Mouse (Mus musculus) splenic B cell, adult 2 months (primary cell): ENCODE measurements around the gene Gng5.

Experiments used
- DNase-seq: peaks from one replicate; pipeline ENCODE4 v3.0.0-alpha.2; 2011; ENCODE audit warnings: low read depth, low spot score
- H3K27me3 ChIP-seq: 2 replicates; pipeline ENCODE4 v1.6.1; 2012; ENCODE audit warnings: mild to moderate bottlenecking, low read length, moderate library complexity, mixed read lengths; ENCODE audit not compliant: control insufficient read depth, poor library complexity, insufficient read depth, severe bottlenecking
- H3K36me3 ChIP-seq: 2 replicates; pipeline ENCODE4 v1.6.1; 2012; ENCODE audit warnings: mild to moderate bottlenecking, low read length, moderate library complexity, mixed read lengths; ENCODE audit not compliant: control insufficient read depth, poor library complexity, insufficient read depth, severe bottlenecking

Gng5 gene

DNA sequence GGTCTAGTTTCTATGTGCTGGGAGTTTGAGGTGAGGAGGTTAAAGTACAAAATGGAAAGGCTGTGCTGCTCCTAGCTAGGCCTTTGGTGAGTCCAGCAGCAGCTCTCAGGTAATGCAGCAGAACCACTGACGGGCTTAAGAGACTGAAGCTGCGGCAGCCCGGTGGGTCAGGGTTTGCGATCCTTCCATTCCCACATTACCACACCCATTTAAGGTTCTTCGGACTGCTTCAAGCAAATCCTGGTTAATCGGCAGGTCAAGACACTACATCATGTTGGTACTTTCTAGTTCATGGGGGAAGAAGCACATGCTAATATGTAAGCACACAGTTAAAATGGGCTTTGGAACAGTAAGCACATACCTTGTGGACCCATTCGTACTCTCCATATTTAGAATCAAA, 7.1 kb downstream of the Gng5 start:
- Histone ChIP-seq H3K36me3 (peaks cover 17% of the 10 kb centered on the region), H3K27me3 (no peaks in the 10 kb centered on the region)
- DNase-seq = no peak

- peaks cover 9% of the 10 kb centered on the region; the same call in 1 of the 2 replicates for H3K36me3 ChIP-seq
- H3K27me3 ChIP-seq = no peaks in the 10 kb centered on the region
- DNase-seq = no peak
Measured at GRCm38 (mm10) chr3:146520226-146520797, 20.7 kb downstream of the Gng5 start.

- DNase-seq = peak; percentile 94
- Histone ChIP-seq H3K36me3 (peaks cover 9% of the 10 kb centered on the region; the same call in 1 of the 2 replicates), H3K27me3 (no peaks in the 10 kb centered on the region)
Measured at GRCm38 (mm10) chr3:146520798-146521651, 21.4 kb downstream of the Gng5 start, which contains the start of gene Rpf1. Rpf1 (minus strand) TSS chr3:146521429.

- Histone ChIP-seq H3K36me3 (peaks cover 8% of the 10 kb centered on the region; the same call in 1 of the 2 replicates), H3K27me3 (no peaks in the 10 kb centered on the region)
- DNase-seq = no peak
Measured at GRCm38 (mm10) chr3:146521652-146522020, 22.0 kb downstream of the Gng5 start.

DNA sequence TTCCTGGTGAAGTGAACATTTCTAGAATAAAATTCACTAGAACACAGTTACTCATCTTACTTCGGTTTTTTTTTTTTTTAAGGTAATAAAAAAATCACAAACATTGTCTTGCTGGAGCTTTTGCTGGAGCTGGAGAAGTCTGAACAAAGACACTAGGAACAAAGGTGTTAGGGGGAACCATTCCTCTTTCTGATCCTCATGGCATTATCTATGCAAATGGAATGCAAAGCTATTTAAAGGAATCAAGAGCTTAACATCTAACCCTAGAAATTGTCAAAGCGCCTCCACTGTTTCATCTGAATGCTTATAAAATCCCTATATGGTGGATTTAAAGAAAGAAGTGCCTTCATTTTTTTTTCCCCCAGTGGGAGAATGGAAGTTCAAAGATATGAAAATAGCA, 28.7 kb downstream of the Gng5 start:
- H3K27me3 ChIP-seq = no peaks in the 10 kb centered on the region
- no peaks in the 10 kb centered on the region for H3K36me3 ChIP-seq
- no peak for DNase-seq

GRCm38 (mm10) chr3:146534986-146535385, 35.4 kb downstream of the Gng5 start:
- Histone ChIP-seq H3K27me3 (no peaks in the 10 kb centered on the region), H3K36me3 (no peaks in the 10 kb centered on the region)
- no peak for DNase-seq

DNA sequence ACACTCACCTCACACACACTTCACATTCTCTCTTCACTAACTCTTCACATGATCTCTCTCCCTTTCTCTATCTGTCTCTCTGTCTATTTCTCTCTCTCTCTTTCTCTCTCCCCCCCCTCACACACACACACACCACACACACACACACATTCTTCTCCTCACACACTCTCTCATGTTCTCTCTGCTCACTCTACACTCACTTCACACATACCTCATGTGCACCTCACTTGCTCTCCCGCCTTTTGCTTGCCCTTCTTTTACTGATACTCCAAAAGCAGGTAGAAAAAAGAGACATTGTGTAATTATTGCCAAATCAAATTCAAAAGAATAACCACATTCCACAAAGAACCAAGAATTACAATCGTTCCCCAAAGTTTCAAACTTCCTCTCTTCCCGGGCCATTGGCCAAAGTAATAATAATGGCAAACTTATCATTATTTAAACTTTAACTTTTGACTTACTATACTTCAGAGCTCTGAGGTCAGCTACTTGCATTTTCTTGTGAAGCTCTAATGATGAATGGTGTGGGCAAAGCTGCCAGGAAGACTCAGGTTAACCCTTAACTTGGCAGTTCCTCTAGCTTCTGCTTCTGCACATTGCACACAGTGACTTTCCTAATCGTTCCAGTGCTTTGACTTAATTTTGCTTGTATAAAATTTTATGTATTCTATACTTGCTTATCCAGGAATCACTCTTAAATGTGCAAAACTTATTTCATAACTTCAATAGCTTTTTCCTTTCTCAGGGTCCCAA, 41.1 kb downstream of the Gng5 start:
- H3K36me3 ChIP-seq = no peaks in the 10 kb centered on the region
- no peak for DNase-seq
- H3K27me3 ChIP-seq = no peaks in the 10 kb centered on the region

DNA sequence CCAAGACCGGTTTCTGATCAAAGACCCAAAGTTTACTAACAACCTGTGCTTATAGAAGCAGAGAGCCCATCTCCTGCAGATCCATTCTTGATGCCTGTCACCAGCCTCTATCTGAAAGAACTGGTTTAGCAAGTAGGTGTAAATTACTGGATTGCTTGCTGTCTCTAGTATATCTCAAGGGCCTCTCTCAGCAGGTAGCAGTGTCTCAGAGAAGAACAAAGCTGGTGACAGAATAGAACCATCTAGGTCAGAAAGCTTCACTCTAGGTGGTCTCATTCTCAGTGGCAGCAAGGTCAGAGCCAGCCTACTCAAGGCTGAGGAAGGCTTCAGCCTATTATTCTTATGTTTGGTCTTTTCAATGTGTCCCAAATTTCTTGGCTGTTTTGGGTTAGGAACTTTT, 44.0 kb downstream of the Gng5 start:
- H3K36me3 ChIP-seq = no peaks in the 10 kb centered on the region
- DNase-seq = no peak
- H3K27me3 ChIP-seq = no peaks in the 10 kb centered on the region

DNA sequence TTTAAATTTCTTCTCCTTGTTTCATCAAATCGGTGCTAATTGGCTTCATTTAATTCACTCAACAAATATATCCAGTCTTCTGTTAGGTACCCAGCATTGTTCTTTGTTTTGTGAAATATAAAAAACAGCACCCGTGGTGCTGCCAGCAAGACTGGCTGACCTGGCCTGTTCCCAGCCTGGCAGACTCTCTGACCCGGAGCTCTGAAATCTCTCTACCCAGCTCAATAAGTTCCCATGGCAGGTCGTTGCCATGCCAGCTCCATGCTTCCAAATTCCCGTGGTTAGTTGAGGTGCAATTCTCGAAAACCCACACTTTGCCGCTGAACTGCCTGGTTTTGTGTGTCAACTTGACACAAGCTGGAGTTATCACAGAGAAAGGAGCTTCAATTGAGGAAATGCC, 55.2 kb downstream of the Gng5 start:
- no peaks in the 10 kb centered on the region for H3K36me3 ChIP-seq
- H3K27me3 ChIP-seq = no peaks in the 10 kb centered on the region
- DNase-seq = no peak
